Mouse (Mus musculus): Measurements from ENCODE around the gene Ttc28. TPM values are rescaled to one million over a fixed set of nuclear protein-coding genes. Genes with fewer than 3 reads are reported as not detected.
A peak's percentile ranks its signal among the peaks of the same experiment; 100 is the strongest.

The Ttc28 gene
- polyA plus RNA-seq, 1 experiment, result 0.04 TPM

DNA sequence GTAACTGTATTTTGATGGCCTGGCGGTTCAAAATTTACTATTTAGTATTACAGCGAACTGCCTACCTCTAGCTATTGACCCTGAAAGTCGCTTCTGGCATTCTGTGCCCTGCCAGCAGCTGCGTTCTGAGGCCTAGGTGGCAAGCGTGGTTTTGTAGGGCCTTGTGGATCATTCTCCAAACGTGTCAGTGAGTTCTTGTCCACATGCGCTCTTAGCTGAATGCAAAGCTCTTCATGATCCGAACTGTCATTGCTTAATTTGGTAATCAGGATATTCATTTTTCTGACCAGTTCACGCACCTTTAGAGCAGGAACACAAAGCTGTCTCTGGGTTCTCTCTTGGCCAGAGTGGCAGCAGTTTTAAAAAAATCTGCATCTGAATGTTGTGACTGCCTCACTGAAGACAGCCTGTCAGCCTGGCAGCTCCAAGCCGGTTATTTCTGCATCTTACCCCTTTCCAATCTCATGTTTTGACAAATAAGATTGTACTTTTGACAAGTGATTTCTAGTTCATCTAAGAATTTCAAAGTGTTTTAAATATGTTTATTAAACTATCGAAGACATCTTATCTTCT lies 88.0 kb downstream of the Ttc28 start:
- H3K9me3 ChIP-seq (ENCODE audit: control insufficient read depth, low read length), result no peaks in the 10 kb centered on the region
- H3K27me3 ChIP-seq (ENCODE audit: control insufficient read depth), result no peaks in the 10 kb centered on the region
- no peaks in the 10 kb centered on the region for H3K4me1 ChIP-seq (ENCODE audit: control insufficient read depth)
- H3K4me3 ChIP-seq (replicated peaks), result no peak overlapping the region
- H3K36me3 ChIP-seq (ENCODE audit: control insufficient read depth), result no peaks in the 10 kb centered on the region
- no peak for TF ChIP-seq TAL1 (IDR thresholded peaks at IDR 0.05; ENCODE audit: low read length)
- no peak for TF ChIP-seq GATA1 (IDR thresholded peaks at IDR 0.05; ENCODE audit: low read length)

DNA sequence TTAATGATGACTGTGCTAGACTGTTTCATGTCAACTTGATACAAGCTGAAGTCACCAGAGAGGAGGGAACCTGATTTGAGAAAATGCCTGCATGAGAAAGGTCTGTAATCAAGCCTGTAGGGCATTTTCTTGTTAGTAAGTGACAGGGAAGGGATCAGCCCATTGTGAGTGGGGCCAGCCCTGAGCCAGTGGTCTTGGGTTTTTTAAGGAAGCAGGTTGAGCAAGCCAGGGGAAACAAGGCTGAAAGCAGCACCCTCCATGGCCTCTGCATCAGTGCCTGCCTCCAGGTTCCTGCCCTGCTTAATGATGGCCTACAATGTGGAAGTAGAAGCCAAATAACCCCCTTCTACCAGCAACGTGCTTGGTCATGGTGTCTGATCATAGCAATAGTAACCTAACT lies 89.0 kb downstream of the Ttc28 start:
- Histone ChIP-seq H3K4me1 (ENCODE audit: control insufficient read depth) (no peaks in the 10 kb centered on the region), H3K36me3 (ENCODE audit: control insufficient read depth) (no peaks in the 10 kb centered on the region), H3K27me3 (ENCODE audit: control insufficient read depth) (no peaks in the 10 kb centered on the region), H3K9me3 (ENCODE audit: control insufficient read depth, low read length) (no peaks in the 10 kb centered on the region), H3K4me3 (replicated peaks) (no peak overlapping the region)
- TF ChIP-seq TAL1 (IDR thresholded peaks at IDR 0.05; ENCODE audit: low read length), result no peak
- TF ChIP-seq GATA1 (IDR thresholded peaks at IDR 0.05; ENCODE audit: low read length), result no peak

DNA sequence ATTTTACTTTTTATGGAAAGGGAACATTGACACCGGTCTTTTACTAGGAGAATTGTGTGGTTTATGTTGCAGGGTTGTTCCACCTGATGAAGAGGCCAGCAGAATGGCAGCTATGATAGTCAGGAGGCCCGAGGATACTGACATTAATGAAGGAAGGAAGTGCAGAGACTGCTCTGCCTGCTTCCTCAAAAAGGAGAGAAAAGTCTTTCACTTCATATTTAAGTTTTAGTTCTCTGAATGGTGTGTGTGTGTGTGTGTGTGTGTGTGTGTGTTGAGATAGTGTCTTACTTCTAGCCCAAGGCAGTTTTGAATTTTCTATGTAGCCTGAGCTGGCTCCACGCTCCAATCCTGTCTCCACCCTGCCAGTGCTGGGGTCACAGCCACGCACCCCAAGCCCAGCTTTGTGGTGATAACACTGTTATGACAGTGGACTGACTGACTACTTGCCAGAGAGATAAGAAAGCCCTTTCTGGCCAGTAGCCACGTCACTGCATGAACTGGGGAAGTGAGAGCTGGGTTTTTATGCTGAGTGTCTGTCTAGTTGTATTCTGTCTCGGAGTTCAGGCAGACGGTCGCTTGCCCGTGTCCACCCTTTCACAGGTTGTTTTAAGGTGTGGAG lies 90.7 kb downstream of the Ttc28 start:
- Histone ChIP-seq H3K4me3 (replicated peaks) (no peak overlapping the region), H3K27me3 (ENCODE audit: control insufficient read depth) (no peaks in the 10 kb centered on the region; the same call in 1 of the 2 replicates), H3K4me1 (ENCODE audit: control insufficient read depth) (no peaks in the 10 kb centered on the region), H3K9me3 (ENCODE audit: control insufficient read depth, low read length) (peaks cover 6% of the 10 kb centered on the region), H3K36me3 (ENCODE audit: control insufficient read depth) (no peaks in the 10 kb centered on the region)
- no peak for TF ChIP-seq TAL1 (IDR thresholded peaks at IDR 0.05; ENCODE audit: low read length)
- TF ChIP-seq GATA1 (IDR thresholded peaks at IDR 0.05; ENCODE audit: low read length), result no peak

DNA sequence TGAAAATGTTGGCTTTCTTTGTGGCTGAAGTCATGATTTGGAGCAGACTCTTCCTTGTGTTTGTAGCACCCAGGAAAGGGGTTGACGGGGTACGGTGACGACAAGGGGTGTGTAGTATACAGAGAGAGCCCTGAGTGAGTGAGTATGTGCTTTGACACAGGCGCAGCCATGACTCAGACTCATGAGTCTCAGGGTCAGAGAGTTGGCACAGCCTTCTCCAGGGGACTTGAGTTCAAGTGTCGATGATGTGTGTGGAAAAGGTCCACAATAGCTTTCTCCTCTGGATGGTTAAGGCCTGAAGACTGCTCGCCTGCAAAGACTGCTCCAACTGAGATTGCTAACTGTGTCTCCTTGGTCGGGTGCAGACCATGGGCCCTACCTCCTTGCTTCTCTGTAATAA lies 97.1 kb downstream of the Ttc28 start:
- peaks cover 53% of the 10 kb centered on the region for H3K27me3 ChIP-seq (ENCODE audit: control insufficient read depth)
- H3K9me3 ChIP-seq (ENCODE audit: control insufficient read depth, low read length), result peaks cover 6% of the 10 kb centered on the region
- no peaks in the 10 kb centered on the region for H3K36me3 ChIP-seq (ENCODE audit: control insufficient read depth)
- H3K4me1 ChIP-seq (ENCODE audit: control insufficient read depth), result no peaks in the 10 kb centered on the region
- TF ChIP-seq TAL1 (IDR thresholded peaks at IDR 0.05; ENCODE audit: low read length) (no peak), GATA1 (IDR thresholded peaks at IDR 0.05; ENCODE audit: low read length) (no peak)
- H3K4me3 ChIP-seq (replicated peaks), result no peak overlapping the region

DNA sequence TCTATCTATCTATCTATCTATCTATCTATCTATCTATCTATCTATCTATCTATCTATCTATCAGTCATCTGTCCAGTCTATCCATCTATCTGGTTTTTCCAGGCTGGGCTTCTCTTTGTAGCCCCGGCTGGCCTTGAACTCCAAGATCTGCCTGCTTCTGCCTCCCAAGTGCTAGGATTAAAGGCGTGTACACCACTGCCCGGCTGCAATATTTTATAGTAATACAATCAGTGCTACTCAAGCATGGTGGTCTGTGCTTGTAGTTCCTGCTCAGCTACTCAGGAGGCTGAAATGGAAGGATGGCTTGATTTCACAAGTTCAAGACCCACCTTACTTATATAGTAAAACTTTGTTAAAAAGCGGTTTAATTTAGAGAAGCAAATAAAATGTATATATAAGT lies 98.2 kb downstream of the Ttc28 start:
- H3K4me3 ChIP-seq (replicated peaks), result no peak overlapping the region
- peaks cover 6% of the 10 kb centered on the region for H3K9me3 ChIP-seq (ENCODE audit: control insufficient read depth, low read length)
- H3K4me1 ChIP-seq (ENCODE audit: control insufficient read depth), result no peaks in the 10 kb centered on the region
- H3K27me3 ChIP-seq (ENCODE audit: control insufficient read depth), result peaks cover 57% of the 10 kb centered on the region
- TF ChIP-seq GATA1 (IDR thresholded peaks at IDR 0.05; ENCODE audit: low read length) (no peak), TAL1 (IDR thresholded peaks at IDR 0.05; ENCODE audit: low read length) (no peak)
- H3K36me3 ChIP-seq (ENCODE audit: control insufficient read depth), result no peaks in the 10 kb centered on the region

DNA sequence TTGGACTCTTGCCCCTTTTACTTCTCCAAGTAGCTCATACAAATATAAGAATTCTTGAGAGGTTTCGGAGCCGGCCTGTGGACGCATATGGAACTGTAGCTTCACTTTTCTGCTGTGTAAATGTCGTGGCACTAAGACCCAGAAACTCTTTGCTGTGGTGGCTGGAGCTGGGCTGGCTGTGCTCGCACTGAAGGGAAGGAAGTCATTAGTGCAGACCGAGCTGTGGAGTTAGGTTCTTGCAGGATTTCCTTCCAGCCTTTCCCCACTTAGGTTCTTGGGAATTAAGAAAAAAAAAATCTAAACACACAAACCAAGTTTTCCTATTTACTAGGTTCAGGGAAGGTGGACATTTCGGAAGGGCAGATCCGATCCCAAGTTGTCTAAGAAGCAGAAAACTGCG lies 98.9 kb downstream of the Ttc28 start:
- Histone ChIP-seq H3K27me3 (ENCODE audit: control insufficient read depth) (peaks cover 57% of the 10 kb centered on the region), H3K9me3 (ENCODE audit: control insufficient read depth, low read length) (peaks cover 6% of the 10 kb centered on the region), H3K4me1 (ENCODE audit: control insufficient read depth) (no peaks in the 10 kb centered on the region), H3K4me3 (replicated peaks) (no peak overlapping the region), H3K36me3 (ENCODE audit: control insufficient read depth) (no peaks in the 10 kb centered on the region)
- TF ChIP-seq TAL1 (IDR thresholded peaks at IDR 0.05; ENCODE audit: low read length) (no peak), GATA1 (IDR thresholded peaks at IDR 0.05; ENCODE audit: low read length) (no peak)

DNA sequence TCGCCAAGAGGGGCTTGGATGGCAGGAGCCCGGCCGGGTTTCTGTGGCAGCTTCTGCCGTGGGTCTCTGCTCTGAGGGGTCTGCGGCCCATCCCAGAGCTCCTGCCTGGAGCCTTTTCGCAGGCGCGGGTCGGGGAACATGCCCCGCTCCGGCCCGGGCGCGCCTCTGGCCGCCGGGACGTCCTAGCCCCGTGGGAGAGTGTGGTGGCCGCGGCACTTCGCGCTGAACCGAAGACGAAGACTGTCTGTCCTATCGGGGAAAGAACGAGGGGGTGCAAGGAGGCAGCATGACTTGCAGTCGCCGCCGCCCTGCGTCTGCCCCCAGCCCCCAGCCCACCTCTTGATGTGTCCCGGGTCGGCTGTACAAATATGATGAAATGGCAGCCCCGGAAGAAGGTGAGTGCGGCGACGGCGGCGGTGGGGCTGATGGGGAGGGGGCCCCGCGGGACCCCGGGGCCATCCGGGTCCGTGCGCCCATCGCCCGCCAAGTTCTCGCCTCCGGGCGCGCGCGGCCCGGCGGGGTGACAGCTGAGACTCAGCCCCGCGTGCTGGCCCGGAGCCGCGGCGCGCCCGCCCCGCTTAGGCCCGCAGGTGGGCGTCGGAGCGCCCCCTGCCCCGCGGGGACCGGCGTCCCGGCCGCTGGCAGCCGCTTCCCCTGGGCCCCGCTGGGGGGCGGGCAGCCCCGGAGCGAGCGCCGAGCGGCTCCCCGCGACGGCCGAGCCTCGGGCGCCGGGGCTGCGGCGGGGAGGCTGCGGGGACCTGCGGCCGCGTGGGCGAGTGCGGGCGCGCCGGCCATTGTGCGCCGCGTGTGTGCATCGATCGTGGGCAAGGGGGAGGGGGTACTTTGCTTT lies 99.6 kb downstream of the Ttc28 start:
- no peaks in the 10 kb centered on the region for H3K4me1 ChIP-seq (ENCODE audit: control insufficient read depth)
- peaks cover 4% of the 10 kb centered on the region for H3K9me3 ChIP-seq (ENCODE audit: control insufficient read depth, low read length)
- H3K27me3 ChIP-seq (ENCODE audit: control insufficient read depth), result peaks cover 57% of the 10 kb centered on the region
- TF ChIP-seq GATA1 (IDR thresholded peaks at IDR 0.05; ENCODE audit: low read length) (no peak), TAL1 (IDR thresholded peaks at IDR 0.05; ENCODE audit: low read length) (no peak)
- H3K36me3 ChIP-seq (ENCODE audit: control insufficient read depth), result no peaks in the 10 kb centered on the region
- peak overlapping the region; percentile 52 for H3K4me3 ChIP-seq (replicated peaks)

DNA sequence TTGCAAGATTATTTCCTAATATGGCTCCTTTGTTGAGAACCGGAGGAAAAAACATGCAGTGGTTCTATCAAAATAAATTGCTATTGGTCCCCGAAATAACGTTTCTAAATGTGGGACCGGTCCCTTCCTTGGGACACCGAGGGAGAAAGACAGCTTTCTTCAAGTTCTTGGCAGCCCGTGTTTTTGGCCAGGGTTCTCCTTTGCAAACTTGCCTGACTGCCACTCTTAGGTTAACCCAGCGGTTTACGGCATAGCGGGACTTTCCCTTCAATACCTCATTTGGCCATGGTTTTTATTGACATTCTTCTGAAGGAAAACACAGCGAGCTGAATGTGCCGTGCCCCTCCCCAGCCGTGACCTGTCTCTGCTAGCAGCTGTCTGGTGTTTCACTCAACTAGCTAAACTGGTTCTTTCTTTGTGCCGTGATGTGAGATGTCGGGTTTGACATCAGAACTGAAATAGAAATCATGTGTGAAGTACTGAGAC lies 100.3 kb downstream of the Ttc28 start:
- Histone ChIP-seq H3K27me3 (ENCODE audit: control insufficient read depth) (peaks cover 57% of the 10 kb centered on the region), H3K9me3 (ENCODE audit: control insufficient read depth, low read length) (no peaks in the 10 kb centered on the region), H3K4me1 (ENCODE audit: control insufficient read depth) (no peaks in the 10 kb centered on the region), H3K4me3 (replicated peaks) (peak overlapping the region; percentile 52), H3K36me3 (ENCODE audit: control insufficient read depth) (no peaks in the 10 kb centered on the region)
- no peak for TF ChIP-seq TAL1 (IDR thresholded peaks at IDR 0.05; ENCODE audit: low read length)

DNA sequence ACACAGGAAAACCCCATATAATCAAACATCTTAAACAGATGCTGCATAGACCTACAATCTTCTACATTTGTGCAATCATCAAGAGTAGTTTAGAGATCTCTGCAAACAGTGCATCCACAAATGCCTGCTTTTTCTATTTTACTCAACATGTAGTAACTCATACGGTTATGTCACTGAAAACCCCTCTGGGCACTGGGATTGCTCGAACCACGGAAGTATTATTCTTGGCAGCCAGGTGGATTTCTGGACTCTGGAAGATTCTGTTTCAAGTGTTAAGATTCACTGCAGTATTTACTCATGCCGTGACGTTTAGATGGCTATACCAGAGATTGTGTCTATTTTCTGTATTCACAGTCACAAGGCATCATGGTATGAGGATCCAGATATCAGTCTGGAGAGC lies 101.0 kb downstream of the Ttc28 start:
- no peak for TF ChIP-seq GATA1 (IDR thresholded peaks at IDR 0.05; ENCODE audit: low read length)
- TF ChIP-seq TAL1 (IDR thresholded peaks at IDR 0.05; ENCODE audit: low read length), result no peak
- no peaks in the 10 kb centered on the region for H3K4me1 ChIP-seq (ENCODE audit: control insufficient read depth)
- H3K4me3 ChIP-seq (replicated peaks), result no peak overlapping the region
- peaks cover 57% of the 10 kb centered on the region for H3K27me3 ChIP-seq (ENCODE audit: control insufficient read depth)
- no peaks in the 10 kb centered on the region for H3K9me3 ChIP-seq (ENCODE audit: control insufficient read depth, low read length)
- H3K36me3 ChIP-seq (ENCODE audit: control insufficient read depth), result no peaks in the 10 kb centered on the region

All from erythroblast, embryonic 14.5 days (primary cell).